Mouse (Mus musculus) layer of hippocampus, postnatal 25 days (tissue): ENCODE data around the gene Fkbp2. TPM values are rescaled to one million over a fixed set of nuclear protein-coding genes. Genes with fewer than 3 reads are reported as not detected.
A peak's percentile ranks its signal among the peaks of the same experiment; 100 is the strongest.
"Not testable (repeated sequence)": the region's sequence is repeated elsewhere in the genome, so short reads cannot be mapped to it uniquely, and the experiment has no call there.

Source experiments
- DNase-seq, 2 experiments: peaks; one replicate each; pipeline ENCODE4 v3.0.0; 2022; ENCODE audit warnings: mixed read lengths in 2 of 2, low spot score in 1 of 2; ENCODE audit errors: extremely low spot score in 1 of 2
- total RNA-seq, 2 experiments: library from RNA; stranded (reverse); gene quantifications; 2 replicates each; pipeline ENCODE4 v1.2.3; 2021

The Fkbp2 gene
- total RNA-seq, 2 experiments from 2014 or later = 88.6 to 93.9 TPM

DNA sequence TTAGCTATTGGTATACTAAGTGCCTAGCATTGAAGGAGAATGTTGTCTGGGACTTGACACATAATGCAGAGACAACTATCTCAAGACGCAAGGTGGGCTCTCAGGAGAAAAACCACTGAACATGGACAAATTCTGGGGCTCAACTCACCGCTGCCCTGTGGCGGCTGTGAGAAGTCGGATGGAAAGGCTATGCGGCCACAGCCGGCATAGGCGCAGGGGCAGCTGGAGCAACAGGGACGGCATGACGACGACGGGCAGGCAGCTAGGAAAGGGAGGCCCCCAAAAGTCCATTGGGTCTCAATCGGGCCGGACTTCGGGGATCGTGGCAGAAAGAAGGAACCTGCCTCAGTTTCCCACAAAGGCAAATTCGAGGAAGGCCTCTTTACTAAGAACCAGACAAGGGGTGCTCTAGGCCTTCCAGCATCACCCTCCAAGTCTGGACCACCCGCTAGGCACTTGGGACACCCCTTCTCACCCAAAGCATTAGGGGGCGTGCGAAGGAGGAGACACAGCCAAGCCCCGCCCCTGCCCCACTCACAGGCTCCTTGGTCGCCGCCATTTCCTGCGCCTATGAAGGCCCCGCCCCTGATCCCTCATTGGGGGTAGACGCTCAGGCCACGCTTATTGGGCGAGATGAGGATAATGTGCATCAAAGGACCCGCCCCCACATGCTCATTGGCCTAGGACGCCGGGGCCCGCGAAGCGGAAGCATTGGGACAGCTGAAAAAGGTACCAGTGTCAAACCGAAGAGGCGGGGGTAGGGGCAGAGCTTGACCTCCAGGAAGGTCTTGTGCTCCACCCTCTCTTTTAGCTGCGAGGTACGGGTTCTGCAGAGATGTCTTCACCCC lies 11.9 kb upstream of the Fkbp2 start, which contains the start of gene Dnajc4:
TSS of gene Dnajc4 (minus strand) at position 562 of the 848 bp plus-strand sequence.
- peak; percentile 77 to 86 for DNase-seq

- DNase-seq = not testable (repeated sequence)
Observed at GRCm38 (mm10) chr19:6991166-6991565, 10.9 kb upstream of the Fkbp2 start.

GRCm38 (mm10) chr19:6990712-6991111 lies 10.4 kb upstream of the Fkbp2 start:
- no peak for DNase-seq

GRCm38 (mm10) chr19:6989251-6989650 lies 8.9 kb upstream of the Fkbp2 start:
- DNase-seq = no peak

DNA sequence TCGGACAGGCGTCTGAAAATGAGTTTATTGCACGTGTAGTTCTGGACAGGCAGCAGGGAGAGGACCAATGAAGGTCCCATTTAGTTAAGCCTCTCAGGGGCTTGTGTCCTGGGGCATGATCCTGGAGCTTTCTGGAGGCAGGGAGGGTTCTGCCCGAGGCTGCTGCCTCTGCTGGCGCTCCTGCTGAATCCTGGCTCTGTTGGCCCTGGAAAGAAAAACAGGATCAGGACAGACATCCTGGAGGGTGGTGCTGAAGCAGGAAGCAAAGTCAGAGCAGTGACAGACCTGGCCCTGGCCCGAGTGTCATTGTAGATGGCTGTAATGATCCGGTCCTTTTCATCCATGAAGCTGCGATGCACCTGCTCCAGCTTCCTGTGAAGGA lies 7.6 kb upstream of the Fkbp2 start:
- DNase-seq = no peak

DNA sequence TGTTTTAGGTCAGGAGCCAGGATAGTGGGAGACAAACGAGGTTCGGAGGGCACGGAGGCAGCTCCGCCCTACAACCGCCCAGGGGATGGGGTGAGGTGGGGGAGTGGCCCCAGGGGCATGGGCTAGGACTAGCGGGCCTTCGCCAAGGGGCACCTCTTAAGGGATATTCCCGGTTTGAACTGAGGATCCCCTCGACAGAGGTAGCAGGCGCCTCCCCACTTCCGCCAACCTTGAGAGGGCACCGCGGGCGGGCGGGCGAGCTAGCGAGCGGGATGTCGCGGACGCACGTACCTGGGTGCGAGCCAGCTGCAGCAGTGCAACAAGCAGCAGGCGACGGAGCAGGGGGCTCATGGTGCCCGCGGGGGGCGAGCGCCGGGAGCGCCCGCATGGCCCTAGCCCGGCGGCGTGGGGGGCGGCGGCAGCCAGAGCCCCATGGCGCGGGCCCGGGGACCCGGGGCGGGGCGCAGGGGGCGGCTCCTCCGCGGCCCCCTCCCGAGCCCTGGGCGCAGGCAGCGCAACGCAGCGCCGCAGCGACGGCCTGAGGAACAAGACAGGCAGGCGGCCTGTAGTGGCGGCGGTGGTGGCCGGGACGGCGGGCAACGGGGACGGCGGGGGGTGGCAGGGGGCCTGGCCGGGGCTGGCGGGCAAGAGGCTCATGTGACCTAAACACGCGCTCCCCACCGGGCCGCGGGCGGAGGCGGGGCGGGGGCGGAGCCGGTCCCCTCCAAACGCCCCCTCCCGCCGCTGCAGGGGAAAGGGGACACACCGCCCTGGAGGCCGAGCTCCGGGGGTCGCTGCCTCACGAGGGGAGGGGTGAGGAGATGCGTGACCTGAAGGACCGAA lies 7.0 kb upstream of the Fkbp2 start, which contains the start of gene Vegfb:
TSS of gene Vegfb (minus strand) at position 591 of the 843 bp plus-strand sequence.
- DNase-seq = peak in 1 of 2 experiments; percentile 48

GRCm38 (mm10) chr19:6985951-6986708 lies 5.8 kb upstream of the Fkbp2 start:
- no peak for DNase-seq

- no peak for DNase-seq
Observed at GRCm38 (mm10) chr19:6985300-6985699, 5.0 kb upstream of the Fkbp2 start.

DNA sequence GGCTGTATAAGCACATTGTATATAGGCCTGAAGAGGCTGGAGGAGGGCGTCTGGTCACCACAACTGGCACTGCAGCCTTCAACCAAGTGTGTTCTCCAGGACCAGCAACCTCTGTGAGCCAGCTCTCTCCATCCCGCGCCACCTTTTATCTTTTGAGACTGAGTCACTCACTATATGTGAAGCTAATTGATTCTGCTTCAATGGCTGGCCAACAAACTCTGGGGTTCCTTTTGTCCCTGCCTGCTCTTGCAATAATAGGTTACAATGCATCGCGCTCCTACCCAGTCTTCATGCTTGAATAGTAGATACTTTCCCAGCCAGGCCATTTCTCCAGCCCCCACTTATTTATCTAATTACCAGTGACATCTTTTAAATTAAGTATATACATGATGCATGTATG lies 3.3 kb upstream of the Fkbp2 start:
- DNase-seq = no peak

GRCm38 (mm10) chr19:6981465-6981864 lies 1.2 kb upstream of the Fkbp2 start:
- no peak for DNase-seq

DNA sequence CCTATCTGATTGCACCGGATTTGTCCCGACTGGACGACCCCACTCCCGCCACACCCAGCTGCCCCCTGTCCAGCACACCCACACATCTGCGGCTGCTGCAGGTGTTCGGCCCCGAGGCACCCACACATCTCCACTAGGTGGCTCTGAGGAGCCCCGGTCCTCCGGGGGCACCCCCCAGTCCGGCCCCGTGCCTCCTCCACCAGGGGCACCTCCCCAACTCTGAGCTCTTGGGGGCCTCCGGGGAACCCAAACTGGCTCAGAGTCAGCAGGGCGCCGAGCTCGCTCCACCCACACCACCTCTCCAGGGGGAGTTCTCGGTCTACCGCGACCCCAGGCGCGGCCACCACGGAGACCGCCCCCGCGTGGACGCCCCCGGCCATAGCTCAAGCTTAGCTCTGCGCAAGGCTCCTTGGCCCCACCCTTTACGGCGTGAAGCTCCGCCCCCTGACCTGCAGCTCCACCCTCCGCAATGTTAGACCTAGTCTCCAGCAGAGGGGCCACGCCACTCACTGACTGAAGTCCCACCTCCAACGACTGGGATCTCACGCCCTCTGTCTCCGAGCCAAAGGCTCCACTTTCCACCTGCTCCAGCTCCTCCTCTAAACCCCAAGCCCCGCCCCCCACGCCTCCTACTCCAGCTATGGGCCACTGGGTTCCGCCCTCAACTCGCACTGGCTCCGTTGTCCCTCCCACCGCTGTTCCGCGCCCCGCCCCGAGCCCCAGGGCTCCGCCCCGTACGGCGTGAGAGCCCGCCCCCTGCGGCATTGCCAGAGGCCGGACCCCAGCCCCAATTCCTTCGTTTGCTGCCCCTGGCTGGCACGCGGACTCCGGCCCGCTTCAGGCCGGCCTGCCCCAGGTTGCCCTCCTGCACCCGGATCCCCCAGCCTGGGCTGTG lies 568 bp downstream of the Fkbp2 start:
- peak; percentile 97 to 100 for DNase-seq

GRCm38 (mm10) chr19:6979001-6979479 lies 1.3 kb downstream of the Fkbp2 start:
- no peak for DNase-seq

DNA sequence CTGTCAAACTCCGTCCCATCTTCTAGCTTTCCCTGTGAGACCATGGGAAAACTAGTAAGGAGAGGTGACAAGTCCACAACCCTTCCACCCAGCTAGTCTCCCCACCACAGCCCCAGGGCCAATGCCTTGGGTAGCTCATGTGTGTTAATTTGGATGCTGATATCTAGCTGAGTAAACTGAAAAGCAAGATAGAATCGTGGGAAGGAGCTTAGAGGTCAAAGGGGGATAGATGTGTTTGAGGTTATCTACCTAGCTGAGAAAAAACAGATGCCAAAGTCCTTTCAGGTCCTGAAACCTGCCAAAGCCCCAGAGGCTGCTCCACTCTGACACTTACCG lies 1.7 kb downstream of the Fkbp2 start:
- DNase-seq = no peak

DNA sequence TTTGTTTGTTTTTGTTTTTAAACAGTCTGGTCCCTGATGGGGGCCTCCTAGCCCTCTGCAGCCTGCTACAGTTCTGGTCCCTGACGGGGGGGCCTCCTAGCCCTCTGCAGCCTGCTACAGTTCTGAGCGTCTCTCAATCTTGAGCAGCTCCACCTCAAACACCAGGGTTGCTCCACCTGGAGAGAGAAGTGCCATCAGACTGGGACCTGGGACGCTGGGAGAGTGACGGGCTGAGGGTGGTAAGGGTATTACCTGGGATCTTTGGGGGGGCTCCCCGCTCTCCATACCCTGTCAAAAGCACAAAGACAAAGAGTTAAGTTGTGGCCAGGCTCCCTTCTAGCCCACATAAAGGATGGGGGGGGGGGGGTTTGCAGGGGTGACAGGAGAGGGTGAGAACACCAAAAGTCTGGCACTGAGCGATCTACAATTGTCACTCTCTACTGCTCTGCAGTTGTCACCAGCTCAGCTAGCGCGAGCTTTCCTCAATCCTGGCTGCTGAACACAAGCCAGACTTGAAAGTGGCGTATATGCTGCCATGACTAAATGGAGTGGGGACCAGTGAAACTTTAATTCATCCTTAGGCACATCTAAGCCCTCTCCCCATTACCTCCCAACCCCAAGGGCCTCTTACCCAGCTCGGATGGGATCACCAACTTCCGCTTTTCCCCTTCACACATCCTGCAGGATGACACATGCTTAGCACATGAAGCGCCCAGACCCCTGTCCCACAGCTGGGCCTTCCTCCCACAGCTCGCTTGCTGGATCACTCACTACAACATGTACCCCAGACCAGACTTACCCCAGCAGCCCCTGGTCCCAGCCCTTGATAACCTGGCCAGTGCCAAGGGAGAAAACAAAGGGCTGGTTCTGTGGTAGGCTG lies 2.3 kb downstream of the Fkbp2 start:
- no peak for DNase-seq

DNA sequence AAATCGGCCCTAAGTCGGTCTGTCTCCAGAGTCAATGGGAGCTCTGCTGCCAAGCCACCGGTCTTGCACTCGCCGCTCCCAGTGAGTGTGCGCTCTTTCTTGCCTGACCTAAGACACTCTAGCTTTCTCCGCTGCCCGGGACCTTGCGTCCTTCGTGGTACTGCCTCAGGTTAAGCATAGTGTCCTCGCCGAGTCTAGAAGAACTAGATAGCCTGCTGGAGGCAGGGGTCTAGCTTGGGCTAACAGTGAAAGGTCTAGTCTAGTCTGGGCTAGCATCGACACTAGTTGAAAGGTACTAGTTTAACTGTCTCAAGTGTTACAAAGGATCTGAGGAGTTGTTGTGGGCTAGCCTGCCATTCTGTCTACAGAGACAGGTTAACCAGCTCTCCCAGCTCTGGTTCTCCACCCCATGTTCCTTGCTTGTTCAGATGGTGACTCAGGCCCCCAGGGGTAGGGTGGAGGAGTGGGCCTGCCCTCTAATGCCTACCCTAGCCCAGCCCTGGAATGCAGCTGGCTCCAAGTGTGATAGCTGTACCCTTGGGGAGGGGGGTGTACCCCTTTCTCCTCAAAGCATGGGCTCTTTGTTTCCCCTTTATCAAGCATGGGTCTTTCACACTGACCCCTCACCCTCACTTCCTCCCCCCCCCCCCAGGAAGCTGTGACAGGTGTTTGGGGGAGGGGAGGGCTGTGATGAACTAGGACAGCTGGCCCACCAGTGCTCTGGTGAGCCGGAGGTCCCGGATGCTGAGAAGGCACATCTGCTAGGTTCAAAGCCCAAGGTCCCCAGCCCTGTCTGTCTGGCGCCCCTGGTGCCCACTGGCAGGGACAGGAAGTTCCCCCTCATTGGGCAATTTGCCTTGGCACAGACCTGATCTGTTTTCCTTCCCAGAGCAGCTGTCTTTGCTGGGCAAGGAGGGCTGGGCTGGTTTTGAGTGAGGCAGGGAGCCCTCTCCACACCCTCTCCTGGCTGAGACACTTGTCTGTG lies 4.5 kb downstream of the Fkbp2 start, which contains the start of gene Plcb3:
TSS of gene Plcb3 (minus strand) at position 934 of the 985 bp plus-strand sequence.
- DNase-seq = peak in 1 of 2 experiments; percentile 41

DNA sequence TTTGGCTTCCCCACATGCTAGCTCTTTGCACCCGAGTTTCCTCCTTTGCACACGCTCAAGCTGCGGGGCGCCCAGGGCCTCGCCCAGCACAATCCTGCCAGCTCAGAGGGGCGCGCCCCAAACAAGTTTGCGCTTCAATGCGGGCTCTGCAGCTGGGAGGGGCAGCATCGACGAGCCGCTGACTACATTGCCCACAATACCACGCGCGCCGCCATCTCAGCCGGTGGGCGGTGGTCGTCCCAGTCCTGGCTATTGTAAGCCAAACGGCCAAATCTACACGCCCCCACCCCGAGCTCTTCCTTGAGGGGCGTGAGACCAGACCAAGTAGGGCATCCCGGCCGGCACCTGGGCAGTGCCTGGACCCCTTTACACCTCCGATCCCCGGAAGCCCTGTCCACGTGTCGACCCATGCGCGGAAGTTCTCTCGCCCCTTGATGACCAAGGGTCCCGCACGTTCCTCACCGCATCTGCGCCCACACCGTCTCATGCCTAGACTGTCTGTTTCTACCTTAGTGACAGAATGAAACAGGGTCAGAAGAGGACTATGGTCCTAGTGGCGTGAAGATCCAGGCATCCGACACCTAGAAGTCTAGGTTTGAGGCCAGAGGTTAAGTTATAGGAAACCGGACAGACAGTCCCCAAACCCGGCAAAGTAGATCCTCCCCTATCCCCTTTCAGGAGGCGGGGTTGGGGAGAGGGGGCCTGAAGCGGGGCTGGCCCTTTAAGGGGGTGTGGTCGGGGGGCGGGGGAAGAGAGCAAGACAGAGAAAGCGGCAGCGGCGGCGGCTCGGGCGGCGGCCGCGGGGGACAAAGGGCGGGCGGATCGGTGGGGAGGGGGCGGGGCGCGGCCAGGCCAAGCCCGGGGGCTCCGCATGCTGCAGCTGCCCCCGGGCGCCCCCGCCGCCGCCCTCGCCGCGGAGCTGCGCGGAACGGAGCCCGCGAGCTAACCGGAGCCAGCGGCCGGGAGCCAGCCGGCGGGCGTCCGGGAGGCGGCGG lies 5.8 kb downstream of the Fkbp2 start, which contains the start of gene Ppp1r14b:
TSS of gene Ppp1r14b (plus strand) at position 758 of the 995 bp plus-strand sequence.
- DNase-seq = peak; percentile 56 to 72
